10 mouse cellular contexts compared by ENCODE assay signal in genomic region chr9:70654496-70654895, GRCm38 (mm10). TPM values are rescaled to one million over a fixed set of nuclear protein-coding genes. Genes with fewer than 3 reads are reported as not detected.
DNase-seq lines count a peak whose midpoint lies in the region; ATAC-seq and TF ChIP-seq lines count a peak whose summit lies in the region.
"Had no signal": no experiment of that assay in that cellular context is flagged by ENCODE, and none has a peak within 500 bp of the region (broad histone marks: within the 10 kb centered on the region; RNA-seq: fewer than 3 reads in every experiment).

No protein-coding gene starts in this region.

- no peak for ATAC-seq in hindbrain, embryonic 15.5 days (ENCODE audit: low FRiP score, low read depth)
- no peak for ATAC-seq in midbrain, embryonic 16.5 days

- H3K9ac ChIP-seq in hindbrain, embryonic 15.5 days = no peak overlapping the region
- no peak overlapping the region for H3K9ac ChIP-seq in midbrain, embryonic 16.5 days (ENCODE audit: low read depth, low read length)

- DNase-seq in kidney, adult 2 months = peak; percentile 20
- no peak for DNase-seq in kidney, adult 8-10 months
- peak; percentile 52 to 57 for DNase-seq in cerebellum, postnatal 10 days
- DNase-seq in ovary, postnatal 36 days (ENCODE audit: low spot score) = no peak
- no peak for DNase-seq in natural killer cell, adult 2 months (ENCODE audit: low spot score in 2 of 2)
- DNase-seq in left cerebral cortex, postnatal 4 days = no peak
- DNase-seq: thymus, postnatal 4 days had no signal

- peak overlapping the region; percentile 57 for H3K4me2 ChIP-seq in hindbrain, embryonic 15.5 days
- H3K4me2 ChIP-seq in midbrain, embryonic 16.5 days (ENCODE audit: low read length) = peak overlapping the region; percentile 48

- WGBS in kidney, adult 2 months = 62% methylated on average over 4 of the region's 4 CpGs
- WGBS in hindbrain, embryonic 15.5 days = 65% methylated on average over 4 of the region's 4 CpGs
- WGBS in midbrain, embryonic 16.5 days = 63% methylated on average over 4 of the region's 4 CpGs

- no peak overlapping the region for H3K4me3 ChIP-seq in kidney, adult 2 months (ENCODE audit: insufficient read depth, low read depth, low read length)
- peak overlapping the region; percentile 97 for H3K4me3 ChIP-seq in hindbrain, embryonic 15.5 days
- H3K4me3 ChIP-seq in midbrain, embryonic 16.5 days (ENCODE audit: low read depth, low read length) = peak overlapping the region; percentile 20

- intact Hi-C loops in left cerebral cortex, postnatal 4 days (cut with DNase I) = no loop called here

- 0 out of 2 replicates have a peak overlapping the region, but pooled peaks have one; percentile 57 for H3K27ac ChIP-seq in kidney, adult 2 months (ENCODE audit: insufficient read depth, low read depth, low read length)
- H3K27ac ChIP-seq in hindbrain, embryonic 15.5 days (replicated peaks) = no peak overlapping the region
- H3K27ac ChIP-seq in midbrain, embryonic 16.5 days (ENCODE audit: low read length) = no peak overlapping the region

- TF ChIP-seq POLR2A in kidney, adult 2 months (IDR thresholded peaks at IDR 0.05; ENCODE audit: low read depth, low read length) = no peak

- H3K9me3 ChIP-seq in hindbrain, embryonic 15.5 days = no peaks in the 10 kb centered on the region
- no peaks in the 10 kb centered on the region for H3K9me3 ChIP-seq in midbrain, embryonic 16.5 days (replicated peaks; ENCODE audit: control insufficient read depth, low read length, poor library complexity, severe bottlenecking)

- no peak for TF ChIP-seq CTCF in kidney, adult 2 months (conservative IDR thresholded peaks at IDR 0.05; ENCODE audit: insufficient read depth, insufficient read length, low read depth, low read length)

- no peaks in the 10 kb centered on the region for H3K27me3 ChIP-seq in kidney, adult 2 months (replicated peaks; ENCODE audit: control insufficient read depth, insufficient read depth, low read length)
- H3K27me3 ChIP-seq in hindbrain, embryonic 15.5 days = no peaks in the 10 kb centered on the region
- no peaks in the 10 kb centered on the region for H3K27me3 ChIP-seq in midbrain, embryonic 16.5 days (ENCODE audit: control insufficient read depth, insufficient read depth, low read depth, low read length)

- peaks cover 18% of the 10 kb centered on the region for H3K4me1 ChIP-seq in kidney, adult 2 months (ENCODE audit: control insufficient read depth, insufficient read depth, low read length)
- H3K4me1 ChIP-seq in hindbrain, embryonic 15.5 days (replicated peaks) = peaks cover 44% of the 10 kb centered on the region
- H3K4me1 ChIP-seq in midbrain, embryonic 16.5 days (ENCODE audit: control insufficient read depth, insufficient read depth, low read length) = peaks cover 40% of the 10 kb centered on the region

- no peaks in the 10 kb centered on the region for H3K36me3 ChIP-seq in kidney, adult 2 months (ENCODE audit: control insufficient read depth, insufficient read depth, low read length)
- no peaks in the 10 kb centered on the region for H3K36me3 ChIP-seq in hindbrain, embryonic 15.5 days
- 0 out of 2 replicates have a peak, but pooled peaks cover 2% of the 10 kb centered on the region for H3K36me3 ChIP-seq in midbrain, embryonic 16.5 days (ENCODE audit: control insufficient read depth, insufficient read depth, low read length)

RNA-seq across cellular contexts. Expression of gene Gm10642, which starts 1.6 kb away (rescaled TPM):
- 0.38 and 0.41 TPM in 2 replicates for polyA plus RNA-seq in kidney, adult 2 months (2012; rRNA removed)
- 0.64 and 1.0 TPM in 2 replicates for polyA plus RNA-seq in hindbrain, embryonic 15.5 days (2015; fragmentation: Nextera tagmentation; extraction: Ambion mirVana)
- 0.21 and 0.25 TPM in 2 replicates for polyA plus RNA-seq in midbrain, embryonic 16.5 days (2015; fragmentation: Nextera tagmentation; extraction: Ambion mirVana)
- 1 to 10 TPM in 1 of 2 experiments, under 1 TPM in 1; 0.58 to 1.3 TPM for total RNA-seq in left cerebral cortex, postnatal 4 days (2021)
- total RNA-seq: monocyte, adult 5-6 weeks had no signal

RNA-seq across cellular contexts. Expression of gene Mindy2, which starts 2.5 kb away (rescaled TPM):
- 10.0 and 10.8 TPM in 2 replicates for polyA plus RNA-seq in kidney, adult 2 months (2012; rRNA removed)
- 26.7 and 28.0 TPM in 2 replicates for polyA plus RNA-seq in hindbrain, embryonic 15.5 days (2015; fragmentation: Nextera tagmentation; extraction: Ambion mirVana)
- 20.1 and 21.2 TPM in 2 replicates for polyA plus RNA-seq in midbrain, embryonic 16.5 days (2015; fragmentation: Nextera tagmentation; extraction: Ambion mirVana)
- 10 to 100 TPM; 32.2 to 33.1 TPM for total RNA-seq in left cerebral cortex, postnatal 4 days (2021)

RNA-seq across cellular contexts. Expression of gene Adam10, which starts 24.3 kb away (rescaled TPM):
- 14.5 and 15.3 TPM in 2 replicates for polyA plus RNA-seq in kidney, adult 2 months (2012; rRNA removed)
- 54.9 and 55.3 TPM in 2 replicates for polyA plus RNA-seq in hindbrain, embryonic 15.5 days (2015; fragmentation: Nextera tagmentation; extraction: Ambion mirVana)
- polyA plus RNA-seq in midbrain, embryonic 16.5 days (2015; fragmentation: Nextera tagmentation; extraction: Ambion mirVana) = 53.6 and 60.8 TPM in 2 replicates
- 100 to 1,000 TPM in 1 of 2 experiments, 10 to 100 TPM in 1; 94.5 to 105 TPM for total RNA-seq in left cerebral cortex, postnatal 4 days (2021)

Comparison
In these comparisons a context has a peak if more than half of its experiments do, and no peak if none do; other contexts are left out.
1. DNase-seq: peak in kidney, adult 2 months (single experiment) and cerebellum, postnatal 10 days (2 of 2); none in kidney, adult 8-10 months (0 of 2), ovary, postnatal 36 days (single experiment), natural killer cell, adult 2 months (0 of 2) and left cerebral cortex, postnatal 4 days (single experiment).